Mouse (Mus musculus): ENCODE results near the gene Hsf4.

The Hsf4 gene

GRCm38 (mm10) chr8:105258911-105259720, 10.5 kb upstream of the Hsf4 start:
- in situ Hi-C loops (cut with MboI; ENCODE audit: low sequenced_read_pairs): no loop called here

DNA sequence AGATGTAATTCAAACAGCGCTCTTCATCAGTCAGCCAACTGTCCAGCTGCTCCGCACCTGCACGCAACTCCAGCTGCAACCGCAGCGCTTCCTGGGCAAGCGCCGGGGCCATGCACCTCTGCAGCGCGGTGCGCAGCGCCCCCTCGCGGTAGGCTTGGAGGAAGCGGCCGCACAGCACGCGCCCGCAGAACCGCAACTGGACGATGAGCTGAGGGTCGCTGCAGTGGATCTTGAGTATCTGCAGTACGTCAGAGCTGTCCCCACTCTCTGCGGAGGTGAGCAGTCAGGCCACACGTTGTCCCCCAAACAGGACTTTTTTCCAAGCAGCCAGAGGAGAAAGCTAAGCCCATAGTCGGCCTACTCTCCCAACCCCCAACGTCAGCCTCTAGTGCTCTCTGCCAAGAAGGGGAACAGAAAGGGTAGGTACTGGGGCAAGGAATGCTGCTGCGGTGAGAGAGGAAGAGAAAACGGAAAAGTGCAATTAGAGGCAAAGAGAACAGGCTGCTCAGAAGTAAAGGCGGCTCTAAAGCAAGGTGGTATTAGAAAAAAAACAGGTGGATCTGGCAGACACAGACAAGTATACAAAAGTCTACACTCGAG, 9.8 kb upstream of the Hsf4 start:
- in situ Hi-C loops (cut with MboI; ENCODE audit: low sequenced_read_pairs): no loop called here

- in situ Hi-C loops (cut with MboI; ENCODE audit: low sequenced_read_pairs): no loop called here
These were observed 9.1 kb upstream of the Hsf4 start for GRCm38 (mm10) chr8:105260371-105261099.

GRCm38 (mm10) chr8:105261326-105261980, 8.1 kb upstream of the Hsf4 start:
- in situ Hi-C loops (cut with MboI; ENCODE audit: low sequenced_read_pairs): no loop called here

- in situ Hi-C loops (cut with MboI; ENCODE audit: low sequenced_read_pairs): no loop called here
These were observed 6.2 kb upstream of the Hsf4 start for GRCm38 (mm10) chr8:105263244-105263912.

DNA sequence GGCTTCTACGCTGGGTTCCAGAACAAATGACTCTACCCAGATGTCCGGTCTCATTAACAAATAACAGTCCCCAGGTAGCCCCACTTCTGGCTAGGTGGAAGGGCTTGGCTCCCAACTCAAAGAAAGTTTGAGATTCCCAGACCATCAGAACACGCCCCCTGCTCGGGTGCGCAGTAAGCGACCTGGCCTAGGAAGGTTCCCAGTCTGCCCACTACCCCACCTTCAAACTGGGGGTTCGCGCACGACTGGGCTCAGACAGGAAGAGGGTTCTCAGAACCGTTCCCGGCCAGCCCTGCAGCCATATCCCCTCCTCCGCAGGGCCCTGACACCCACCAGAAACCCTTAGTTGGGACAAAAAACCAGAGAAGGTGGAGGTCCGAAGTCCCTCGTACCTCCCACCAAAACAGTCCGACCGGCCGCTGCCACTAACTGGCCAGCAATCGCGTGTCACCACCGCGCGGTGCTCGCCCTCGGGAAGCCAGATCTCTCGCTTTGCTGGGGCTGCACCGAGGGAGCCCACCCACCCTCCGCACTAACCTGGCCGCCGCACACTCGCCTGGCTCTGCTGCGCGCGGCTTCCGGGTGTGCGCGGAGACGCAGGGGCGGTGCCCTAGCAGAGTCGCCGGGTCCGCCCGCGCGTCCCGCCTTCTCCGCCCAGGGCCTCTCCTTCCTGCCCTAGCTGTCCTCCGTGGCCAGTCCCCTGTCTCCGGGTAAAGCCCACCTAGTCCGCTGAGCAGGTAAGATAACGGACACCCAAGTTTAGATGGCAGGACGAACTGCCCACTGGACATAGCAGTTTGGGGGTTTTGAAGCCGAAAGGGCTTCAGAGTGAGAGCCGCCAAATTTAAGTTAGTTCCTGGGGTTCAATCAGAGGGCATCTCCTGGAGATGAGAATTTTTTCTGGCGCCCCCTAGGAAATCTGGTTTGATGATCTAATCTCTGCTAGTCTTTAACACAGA, 5.3 kb upstream of the Hsf4 start, which contains the start of the genes Tradd and Fbxl8:
TSS of gene Tradd (minus strand) at position 586 of the 959 bp plus-strand sequence.
TSS of gene Fbxl8 (plus strand) at position 625 of the 959 bp plus-strand sequence.
- in situ Hi-C loops (cut with MboI; ENCODE audit: low sequenced_read_pairs): no loop called here

DNA sequence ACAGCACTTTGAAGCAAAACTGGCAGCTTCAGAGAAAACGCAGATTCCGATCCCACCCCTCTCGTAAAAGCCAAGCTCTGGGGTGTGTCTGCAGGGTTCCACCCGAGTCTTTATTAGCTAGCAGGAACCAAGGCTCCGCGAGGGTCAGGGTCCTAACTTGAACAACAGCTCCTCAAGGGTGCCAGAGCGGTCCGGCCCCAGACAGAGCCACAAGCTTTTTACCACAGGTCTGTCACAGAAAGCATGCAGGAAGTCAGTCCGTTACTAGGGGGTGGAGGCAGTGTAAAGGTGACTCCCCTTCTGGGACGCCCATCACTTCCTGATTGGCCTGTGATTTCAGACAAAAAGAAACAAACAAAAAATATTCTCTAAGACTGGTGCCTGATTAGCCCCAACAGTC, 4.5 kb upstream of the Hsf4 start:
- in situ Hi-C loops (cut with MboI; ENCODE audit: low sequenced_read_pairs): no loop called here

DNA sequence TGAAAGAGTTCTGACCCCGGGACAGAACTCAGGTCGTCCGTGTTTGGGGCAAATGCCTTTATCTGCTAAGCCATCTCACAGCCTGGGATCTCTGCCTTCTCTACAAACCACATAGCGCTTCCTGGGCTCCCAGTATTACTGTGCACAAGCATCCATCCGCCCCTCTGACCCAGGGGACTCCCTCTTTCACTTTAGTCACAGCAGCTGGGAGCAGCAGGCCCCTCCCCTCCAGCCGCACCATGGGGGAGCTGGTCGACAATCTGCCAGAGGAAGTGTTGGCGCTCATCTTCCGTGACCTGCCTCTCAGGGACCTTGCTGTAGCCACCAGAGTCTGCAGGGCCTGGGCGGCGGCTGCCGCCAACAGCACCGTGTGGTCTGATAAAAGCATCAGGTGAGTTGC, 2.8 kb upstream of the Hsf4 start:
- in situ Hi-C loops (cut with MboI; ENCODE audit: low sequenced_read_pairs): no loop called here

- in situ Hi-C loops (cut with MboI; ENCODE audit: low sequenced_read_pairs): no loop called here
These were observed 1.1 kb upstream of the Hsf4 start for GRCm38 (mm10) chr8:105268342-105269074.

GRCm38 (mm10) chr8:105269075-105269458, 534 bp upstream of the Hsf4 start:
- in situ Hi-C loops (cut with MboI; ENCODE audit: low sequenced_read_pairs): no loop called here

DNA sequence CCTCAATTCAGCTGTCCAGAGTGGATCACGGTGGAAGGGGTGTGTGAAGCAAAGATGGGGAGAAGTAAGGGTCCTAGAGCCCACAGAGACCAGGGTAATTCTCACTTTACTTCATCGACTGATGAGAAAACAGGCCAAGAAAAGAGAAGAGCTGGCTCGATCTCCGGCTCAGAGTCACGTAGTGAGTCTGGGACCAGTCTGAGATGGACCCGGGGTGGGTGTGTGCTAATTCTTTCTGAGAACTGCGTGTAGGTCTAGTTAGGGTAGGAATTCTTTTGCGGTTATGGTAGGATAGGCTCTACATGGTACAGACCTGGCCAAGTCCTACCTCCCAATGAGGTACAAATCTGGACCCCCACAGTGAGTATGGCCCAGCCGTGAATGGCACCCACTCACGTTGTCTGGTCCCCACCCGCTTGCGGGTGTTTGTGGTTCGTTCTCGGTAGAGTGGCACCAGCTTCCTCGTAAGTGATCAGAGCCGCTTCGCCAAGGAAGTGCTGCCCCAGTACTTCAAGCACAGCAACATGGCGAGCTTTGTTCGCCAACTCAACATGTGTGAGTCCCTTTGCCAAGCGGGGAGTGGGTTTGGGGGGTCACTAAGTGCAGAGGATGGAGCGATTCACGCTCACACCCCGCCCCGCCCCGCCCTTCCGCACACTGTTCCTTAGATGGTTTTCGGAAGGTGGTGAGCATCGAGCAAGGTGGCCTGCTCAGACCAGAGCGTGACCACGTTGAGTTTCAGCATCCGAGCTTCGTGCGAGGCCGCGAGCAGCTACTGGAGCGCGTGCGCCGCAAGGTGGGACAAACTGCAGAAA, 707 bp downstream of the Hsf4 start:
- in situ Hi-C loops (cut with MboI; ENCODE audit: low sequenced_read_pairs): no loop called here

DNA sequence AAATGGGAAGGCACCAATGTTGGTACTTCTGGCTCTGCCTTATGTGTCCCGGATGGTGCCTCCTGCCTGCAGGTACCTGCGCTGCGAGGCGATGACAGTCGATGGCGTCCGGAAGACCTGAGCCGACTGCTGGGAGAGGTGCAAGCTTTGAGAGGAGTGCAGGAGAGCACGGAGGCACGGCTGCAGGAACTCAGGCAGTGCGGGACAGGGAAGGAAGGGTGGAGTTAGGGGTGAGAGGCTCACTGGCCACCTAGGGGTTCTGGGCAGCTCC, 1.2 kb downstream of the Hsf4 start:
- in situ Hi-C loops (cut with MboI; ENCODE audit: low sequenced_read_pairs): no loop called here

- in situ Hi-C loops (cut with MboI; ENCODE audit: low sequenced_read_pairs): no loop called here
These were observed 5.8 kb downstream of the Hsf4 start for GRCm38 (mm10) chr8:105275387-105275786.

DNA sequence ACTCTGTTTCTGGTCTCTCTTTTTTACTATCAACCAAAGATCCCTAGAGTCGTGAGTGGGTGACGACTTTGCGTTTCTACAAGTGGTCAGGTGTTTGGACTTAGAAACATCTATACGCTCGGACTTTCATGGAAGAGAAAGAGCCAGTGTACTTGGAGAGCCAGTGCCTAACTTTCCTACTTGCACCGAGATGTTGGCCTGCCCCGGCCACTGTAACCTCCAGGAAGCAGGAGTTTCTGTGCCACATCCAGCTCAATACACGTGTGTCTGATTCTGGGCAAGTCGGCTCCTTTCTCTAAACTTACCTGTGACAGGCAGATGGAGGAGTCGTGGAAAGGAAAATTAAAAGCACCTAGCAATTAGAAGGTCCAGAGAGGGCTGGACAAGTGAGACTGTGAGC, 6.2 kb downstream of the Hsf4 start, which contains the start of gene Nol3:
TSS of gene Nol3 (plus strand) at position 301 of the 400 bp plus-strand sequence.
- in situ Hi-C loops (cut with MboI; ENCODE audit: low sequenced_read_pairs): no loop called here

DNA sequence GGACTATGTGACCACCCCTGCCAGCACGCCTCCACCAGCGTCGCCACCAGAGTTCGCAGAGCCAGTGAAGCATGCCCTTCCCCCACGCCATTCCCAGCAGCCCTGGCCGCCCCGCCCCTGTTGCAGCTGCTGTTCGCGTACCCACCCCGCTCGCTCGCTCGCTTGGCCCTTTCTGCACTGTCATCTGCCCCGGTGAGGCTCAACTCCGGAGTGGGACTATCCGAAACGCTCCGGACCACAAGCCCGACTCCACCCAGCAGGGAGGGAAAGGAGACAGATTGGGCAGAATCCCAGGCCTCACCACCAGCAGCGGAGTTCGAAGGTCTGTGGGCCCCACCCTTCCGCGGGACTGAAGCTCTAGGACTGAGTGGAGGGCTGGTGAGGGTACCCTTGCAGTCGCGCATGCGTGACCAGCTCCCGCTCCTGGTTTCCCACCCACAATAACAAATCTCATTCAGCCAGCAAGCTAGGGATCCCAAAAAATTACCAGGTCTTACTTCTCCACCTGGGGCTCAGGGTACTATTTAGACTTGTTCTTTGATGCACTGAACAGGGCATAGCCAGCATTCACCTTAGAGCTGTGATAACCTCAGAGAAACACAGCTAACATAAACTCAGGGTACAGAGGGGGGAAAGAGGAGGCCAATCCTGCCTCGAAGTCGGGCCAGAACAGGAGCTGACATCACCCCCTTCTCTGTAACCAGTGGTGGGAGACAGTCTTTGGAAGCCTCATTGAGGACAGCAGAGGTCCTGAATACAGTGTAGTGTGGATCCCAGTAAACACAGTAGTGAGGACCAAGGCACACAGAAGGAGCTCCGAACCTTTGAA, 6.9 kb downstream of the Hsf4 start:
- in situ Hi-C loops (cut with MboI; ENCODE audit: low sequenced_read_pairs): no loop called here

DNA sequence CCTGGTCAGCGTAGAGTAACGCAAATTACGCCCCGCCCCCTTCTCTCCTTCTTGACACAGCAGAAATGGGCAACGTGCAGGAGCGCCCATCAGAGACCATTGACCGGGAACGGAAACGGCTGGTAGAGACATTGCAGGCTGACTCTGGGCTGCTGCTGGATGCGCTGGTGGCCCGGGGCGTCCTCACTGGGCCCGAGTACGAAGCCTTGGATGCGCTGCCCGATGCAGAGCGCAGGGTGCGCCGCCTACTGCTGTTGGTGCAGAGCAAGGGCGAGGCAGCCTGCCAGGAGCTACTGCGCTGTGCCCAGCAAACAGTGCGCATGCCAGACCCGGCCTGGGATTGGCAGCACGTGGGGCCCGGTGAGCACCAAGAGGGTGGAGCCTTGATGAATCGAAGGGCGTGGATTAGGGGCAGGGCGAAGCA, 9.3 kb downstream of the Hsf4 start:
- in situ Hi-C loops (cut with MboI; ENCODE audit: low sequenced_read_pairs): no loop called here

GRCm38 (mm10) chr8:105280567-105280966, 11.0 kb downstream of the Hsf4 start:
- in situ Hi-C loops (cut with MboI; ENCODE audit: low sequenced_read_pairs): no loop called here

Data from CH12F3 (cell line).